Mouse (Mus musculus): ENCODE results near the gene Raly.
A peak's percentile ranks its signal among the peaks of the same experiment; 100 is the strongest.

Raly gene

DNA sequence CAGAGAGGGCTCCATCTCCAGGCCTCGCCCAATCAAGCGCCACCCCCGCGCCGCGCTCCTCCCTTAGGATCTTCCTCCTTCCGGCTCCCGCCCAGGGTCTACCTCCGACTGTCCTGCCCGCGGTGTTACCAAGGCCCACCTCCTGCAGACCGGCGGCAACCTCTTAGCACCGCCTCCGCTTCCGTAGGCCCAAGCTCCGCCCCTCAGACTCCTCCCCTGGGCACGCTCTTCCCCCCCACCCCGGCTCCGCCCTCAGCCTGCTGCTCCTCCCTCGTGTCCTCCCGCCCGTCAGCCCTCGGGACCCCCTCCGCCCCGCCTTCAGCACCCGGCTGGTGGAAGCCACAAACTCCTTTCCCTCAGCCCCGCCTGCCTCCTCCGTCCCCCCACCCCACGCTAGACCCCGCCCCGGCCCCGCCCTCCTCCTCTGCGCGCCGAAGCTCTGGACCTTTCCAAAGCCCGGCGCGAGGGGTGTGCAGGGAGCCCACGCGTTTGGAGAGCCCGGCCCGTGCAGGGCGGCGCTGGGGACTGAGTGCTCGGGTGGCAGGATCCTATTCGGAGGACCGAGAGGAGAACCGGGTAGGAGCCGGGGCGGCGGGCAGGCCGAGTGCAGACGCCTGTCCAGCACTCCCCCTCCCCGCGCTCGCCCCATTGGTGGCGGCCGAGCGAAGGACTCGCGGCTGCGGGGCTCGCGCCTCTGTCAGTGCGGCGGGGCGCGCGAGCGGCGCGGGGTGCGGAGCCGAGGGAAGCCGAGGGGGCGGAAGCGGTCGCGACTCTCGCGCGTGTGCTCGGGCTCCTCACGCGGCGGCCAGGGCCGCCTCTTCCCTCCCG lies at the start of gene Raly, which contains the start of gene a:
Gene Raly, plus strand, starts transcription at position 441 of the 828 bp plus-strand sequence.
Gene a, plus strand, starts transcription at position 747 of the 828 bp plus-strand sequence.
- peak; percentile 98 for DNase-seq

- DNase-seq: no peak
Measured at GRCm38 (mm10) chr2:154742911-154743819, 47.7 kb upstream of the Raly start.

DNA sequence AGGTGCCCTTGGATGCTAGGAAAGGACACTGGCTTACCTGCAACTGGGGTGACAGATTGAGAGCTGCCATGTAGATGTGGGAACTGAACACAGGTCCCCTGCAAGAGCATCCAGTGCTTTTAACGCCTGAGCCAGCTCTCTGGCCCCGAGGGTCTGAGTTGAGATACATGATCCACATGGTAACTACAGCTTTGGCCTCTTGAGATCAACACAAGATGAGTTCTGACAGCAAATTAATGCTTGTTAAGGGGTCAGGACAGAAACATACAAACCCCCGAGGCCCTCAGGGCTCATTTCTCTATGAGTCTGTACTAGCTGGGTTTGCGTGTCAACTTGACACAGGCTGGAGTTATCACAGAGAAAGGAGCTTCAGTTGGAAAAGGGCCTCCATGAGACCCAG lies 47.0 kb upstream of the Raly start:
- no peak for DNase-seq

- no peak for DNase-seq
Measured at GRCm38 (mm10) chr2:154748383-154748782, 42.5 kb upstream of the Raly start.

GRCm38 (mm10) chr2:154749046-154750036 lies 41.6 kb upstream of the Raly start:
- DNase-seq: no peak

- DNase-seq: no peak
Measured at GRCm38 (mm10) chr2:154751924-154752323, 39.0 kb upstream of the Raly start.

DNA sequence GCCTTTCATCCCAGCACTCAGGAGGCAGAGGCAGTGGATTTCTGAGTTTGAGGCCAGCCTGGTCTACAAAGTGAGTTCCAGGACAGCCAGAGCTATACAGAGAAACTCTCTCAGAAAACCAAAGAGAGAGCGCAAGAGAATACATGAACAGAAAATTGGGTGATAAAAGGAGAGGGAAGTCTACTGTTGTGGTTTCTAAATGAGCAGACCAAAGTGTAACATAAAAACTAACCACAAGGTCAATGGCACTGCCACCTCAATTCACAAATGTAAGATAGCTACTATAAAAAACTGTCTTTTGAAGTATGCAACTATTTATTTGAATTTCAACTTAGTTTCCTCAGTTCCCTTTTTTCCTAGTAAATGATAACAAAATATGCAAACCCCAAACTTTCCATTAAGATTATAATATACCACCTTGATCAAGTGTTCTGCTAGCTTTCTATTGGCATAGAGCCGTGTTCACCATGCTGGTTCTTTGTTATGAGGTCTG lies 36.8 kb upstream of the Raly start:
- no peak for DNase-seq

GRCm38 (mm10) chr2:154755791-154756190 lies 35.1 kb upstream of the Raly start:
- no peak for DNase-seq

- no peak for DNase-seq
Measured at GRCm38 (mm10) chr2:154757691-154758090, 33.2 kb upstream of the Raly start.

GRCm38 (mm10) chr2:154758454-154758853 lies 32.4 kb upstream of the Raly start:
- no peak for DNase-seq

GRCm38 (mm10) chr2:154763226-154763625 lies 27.7 kb upstream of the Raly start:
- no peak for DNase-seq

DNA sequence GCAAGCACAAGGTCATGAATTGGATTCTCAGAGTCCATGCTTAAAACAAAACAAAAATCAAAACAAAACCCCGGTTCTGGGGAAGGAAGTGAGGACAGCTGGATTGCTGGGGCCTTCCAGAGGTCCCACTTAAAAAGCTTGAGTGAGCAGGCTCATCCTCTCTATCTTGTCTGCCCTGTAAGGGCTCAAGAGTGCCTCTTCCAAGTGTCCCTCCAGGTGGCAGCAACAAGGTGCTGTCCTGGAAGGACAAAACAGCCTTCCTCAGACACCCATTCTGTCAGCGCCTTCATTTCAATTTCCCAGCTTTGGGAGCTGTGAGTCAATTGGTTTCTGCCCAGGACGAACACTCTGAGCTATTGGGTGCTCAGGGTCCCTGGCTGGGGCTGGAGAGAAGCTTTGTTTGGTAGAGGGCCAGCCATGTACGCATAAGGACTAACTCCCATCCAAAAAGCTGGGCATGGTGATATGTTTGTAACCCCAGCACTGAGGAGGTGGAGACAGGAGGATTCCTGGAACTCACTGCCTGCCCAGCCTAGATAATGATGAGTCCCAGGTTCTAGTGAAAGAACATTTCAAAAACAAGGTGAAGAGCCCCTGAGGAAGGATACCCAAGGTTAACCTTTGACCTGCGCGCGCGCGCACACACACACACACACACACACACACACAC lies 25.9 kb upstream of the Raly start:
- no peak for DNase-seq

DNA sequence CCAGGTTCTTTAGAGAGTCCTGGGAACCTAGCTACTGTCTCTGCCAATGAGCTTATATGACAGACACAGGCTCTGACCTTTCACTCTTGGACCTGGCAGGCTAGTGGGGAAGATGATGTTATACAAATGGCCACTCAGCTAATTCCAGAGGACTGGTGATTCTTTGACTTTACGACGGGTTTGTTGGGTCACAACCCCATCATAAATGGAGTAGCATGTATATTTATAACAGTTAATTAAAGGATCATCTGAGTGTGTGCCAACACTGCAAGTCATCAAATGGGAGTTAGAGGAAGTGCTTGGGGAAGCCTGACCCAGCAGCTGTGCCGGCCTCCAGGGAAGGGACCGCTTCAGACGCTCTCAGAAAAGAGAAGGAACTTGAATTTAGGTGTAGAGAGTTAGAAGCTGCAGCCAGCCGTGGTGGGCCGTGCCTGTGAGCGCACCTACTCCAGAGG lies 25.3 kb upstream of the Raly start:
- no peak for DNase-seq

DNA sequence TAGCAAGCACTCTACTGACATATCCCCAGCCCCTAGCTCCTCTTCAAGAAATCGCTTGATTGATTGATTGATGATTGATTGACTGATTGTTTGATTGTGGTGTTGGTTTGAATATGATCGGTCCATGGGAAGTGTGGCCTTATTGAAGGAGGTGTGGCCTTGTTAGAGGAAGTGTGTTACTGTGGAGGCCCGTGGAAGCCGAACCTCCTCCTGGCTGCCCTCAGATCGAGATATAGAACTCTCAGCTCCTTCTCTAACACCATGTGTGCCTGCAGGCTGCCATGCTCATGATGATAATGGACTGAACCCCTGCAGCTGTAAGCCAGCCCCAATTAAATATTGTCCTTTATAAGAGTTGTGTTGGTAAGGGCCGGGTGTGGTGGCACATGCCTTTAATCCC lies 23.8 kb upstream of the Raly start:
- no peak for DNase-seq

DNA sequence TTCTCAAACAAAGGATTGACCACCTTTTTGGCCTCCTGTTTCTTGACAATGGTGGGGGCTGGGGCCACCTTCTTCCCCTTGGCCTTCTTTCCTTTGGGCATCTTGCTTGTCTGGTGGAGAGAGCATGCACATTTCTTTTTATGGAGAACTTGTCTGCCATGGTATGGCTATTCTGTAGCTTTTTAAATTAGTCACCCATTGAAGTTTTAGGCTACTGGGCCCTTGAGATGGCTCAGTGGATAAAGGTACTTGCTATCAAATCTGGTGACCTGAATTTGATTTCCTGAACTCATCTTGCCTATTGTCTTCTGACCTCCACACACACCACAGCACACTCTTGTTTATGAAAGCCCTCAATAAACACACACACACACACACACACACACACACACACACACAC lies 21.0 kb upstream of the Raly start, which contains the start of gene Gm14214:
Gene Gm14214, minus strand, starts transcription at position 101 of the 400 bp plus-strand sequence.
- DNase-seq: no peak

DNA sequence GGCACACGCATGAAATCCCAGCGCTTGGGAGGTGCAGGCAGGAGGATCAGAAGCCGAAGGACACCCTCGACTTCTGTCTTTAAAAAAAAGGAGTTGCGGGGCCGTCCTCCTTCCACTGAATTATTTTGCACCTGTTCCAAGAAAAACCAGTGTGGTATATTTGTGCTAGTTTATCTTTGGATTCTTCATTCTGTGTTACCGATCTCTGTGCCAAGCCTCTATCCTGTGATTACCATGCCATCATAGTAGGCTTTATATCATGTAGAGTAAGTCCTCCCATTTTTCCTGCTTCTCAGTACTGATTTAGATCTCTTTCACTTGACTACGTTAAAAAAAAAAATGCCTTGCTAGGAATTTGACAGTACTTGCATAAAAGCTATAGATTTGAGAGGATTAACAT lies 19.3 kb upstream of the Raly start:
- DNase-seq: no peak

DNA sequence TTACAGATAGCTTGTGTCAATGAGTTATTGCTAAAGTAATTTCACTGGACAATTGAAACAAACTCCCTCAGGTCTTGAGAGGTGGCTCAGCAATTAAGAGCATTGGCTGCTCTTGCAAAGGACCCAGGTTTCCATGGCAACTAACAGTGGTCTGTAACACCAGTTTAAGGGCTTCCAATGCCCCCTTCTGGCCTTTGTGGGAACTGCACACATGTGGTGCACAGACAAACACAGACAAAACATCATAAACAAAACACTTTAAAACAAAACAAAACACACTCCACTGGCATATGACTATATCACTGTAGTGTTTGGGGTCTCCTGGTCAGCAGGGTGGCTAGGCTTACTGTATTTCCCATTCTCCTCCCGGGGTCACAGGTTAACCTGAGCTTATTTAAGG lies 16.9 kb upstream of the Raly start:
- no peak for DNase-seq

DNA sequence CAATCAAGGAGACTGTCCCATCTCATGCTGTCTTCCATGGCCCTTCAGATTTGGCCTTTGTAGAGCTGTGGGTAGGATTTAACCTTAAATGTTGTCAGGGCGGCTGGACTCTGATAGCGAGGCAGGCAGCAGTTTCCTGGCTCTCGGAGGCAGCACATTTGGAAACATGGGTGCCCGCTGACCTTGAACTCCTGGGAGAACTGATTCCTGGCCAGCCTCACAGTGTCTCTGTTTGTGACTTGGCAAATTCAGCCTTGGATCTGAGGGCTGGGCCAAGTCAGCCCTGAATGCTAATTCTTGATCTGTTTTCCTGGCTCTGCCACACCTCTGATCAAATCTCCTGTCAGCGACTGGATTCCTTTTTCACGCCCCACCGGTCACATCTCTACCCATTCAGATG lies 14.4 kb upstream of the Raly start:
- DNase-seq: no peak

GRCm38 (mm10) chr2:154779648-154780047 lies 11.2 kb upstream of the Raly start:
- no peak for DNase-seq

DNA sequence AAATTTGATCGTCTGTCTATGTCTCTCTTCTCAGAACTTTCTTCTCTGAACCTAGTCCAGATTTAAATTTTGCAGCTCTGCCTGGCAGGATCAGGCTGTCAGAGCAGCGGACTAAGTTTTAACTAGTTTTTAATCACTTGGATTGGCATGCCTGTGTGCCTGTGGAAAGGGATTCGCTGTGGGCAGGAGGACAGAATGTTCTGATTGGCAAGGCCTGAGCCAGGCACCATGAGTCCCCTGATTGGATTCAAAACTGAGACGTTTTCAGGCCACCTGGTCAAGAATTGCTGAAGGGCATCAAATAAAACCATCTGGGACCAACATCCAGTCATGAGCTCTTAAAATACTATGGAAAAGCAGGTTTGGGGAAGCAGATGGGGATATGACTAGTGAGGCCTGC lies 8.5 kb upstream of the Raly start:
- peak in 1 of 2 experiments; percentile 30 for DNase-seq

GRCm38 (mm10) chr2:154782856-154783650 lies 7.8 kb upstream of the Raly start:
- no peak for DNase-seq

Data from kidney, adult 8-10 months (tissue).